Mouse (Mus musculus) G1E (cell line): ENCODE measurements around the gene Sugp2. TPM values are rescaled to one million over a fixed set of nuclear protein-coding genes. Genes with fewer than 3 reads are reported as not detected.
A peak's percentile ranks its signal among the peaks of the same experiment; 100 is the strongest.

Source experiments
- ATAC-seq: 2 replicates; pipeline ENCODE4 v1.8.0; 2016; ENCODE audit warnings: mild to moderate bottlenecking; ENCODE audit not compliant: insufficient number of reproducible peaks, poor library complexity, low FRiP score, severe bottlenecking; ENCODE audit errors: extremely low read depth
- DNase-seq: peaks from one replicate; pipeline ENCODE4 v3.0.0; 2012; ENCODE audit warnings: low spot score
- H3K27me3 ChIP-seq: 2 replicates; pipeline ENCODE4 v1.6.1; 2012; ENCODE audit warnings: mild to moderate bottlenecking, low read length, inconsistent platforms; ENCODE audit not compliant: insufficient read depth
- H3K36me3 ChIP-seq: replicated peaks from 2 replicates; pipeline ENCODE3; 2012; ENCODE audit warnings: mild to moderate bottlenecking, inconsistent platforms
- H3K4me1 ChIP-seq: 2 replicates; pipeline ENCODE4 v1.6.1; 2012; ENCODE audit warnings: low read depth, low read length, inconsistent platforms, mixed read lengths; ENCODE audit not compliant: insufficient read depth
- H3K4me3 ChIP-seq: 2 replicates; pipeline ENCODE4 v1.5.1; 2012; ENCODE audit warnings: low read depth, mild to moderate bottlenecking, inconsistent platforms, low read length, moderate library complexity, mixed read lengths
- H3K9me3 ChIP-seq: replicated peaks from 2 replicates; pipeline ENCODE4 v1.6.1; 2012; ENCODE audit warnings: inconsistent platforms
- CTCF ChIP-seq: IDR thresholded peaks from 2 replicates; pipeline ENCODE4 v1.5.1; 2012; ENCODE audit warnings: low read depth, low read length, inconsistent platforms, mixed read lengths
- GATA1 ChIP-seq: IDR thresholded peaks from 2 replicates; pipeline ENCODE4 v1.6.1; 2012; ENCODE audit warnings: borderline replicate concordance, low read length, inconsistent platforms, mixed read lengths
- GATA2 ChIP-seq: IDR thresholded peaks from 2 replicates; pipeline ENCODE4 v1.6.1; 2012; ENCODE audit warnings: low read depth, low read length, inconsistent platforms, borderline replicate concordance
- POLR2AphosphoS5 ChIP-seq: IDR thresholded peaks from 2 replicates; pipeline ENCODE4 v1.6.1; 2012; ENCODE audit warnings: low read depth, low read length, inconsistent platforms; ENCODE audit not compliant: insufficient replicate concordance
- TAL1 ChIP-seq: conservative IDR thresholded peaks from 2 replicates; pipeline ENCODE4 v1.6.1; 2012; ENCODE audit warnings: low read depth, low read length, inconsistent platforms, mixed read lengths
- polyA plus RNA-seq: library from polyadenylated mRNA; stranded (reverse); fragments of >175 nt; gene quantifications from 2 replicates; pipeline ENCODE4 v1.2.3, GENCODE M21; 2012
- total RNA-seq, 2 experiments: library from RNA; stranded (forward) in 1 of 2; stranded (reverse) in 1 of 2; fragments of 200-1000 nt in 1 of 2; fragments of >200 nt in 1 of 2; fragmentation: Nextera tagmentation in 1 of 2; gene quantifications; 2 replicates each; pipeline ENCODE4 v1.2.3; 2014 to 2017

The Sugp2 gene
- total and polyA plus RNA-seq, 3 experiments, result 26.5 to 32.5 (median 27.8) TPM

- H3K36me3 ChIP-seq, result peaks cover 31% of the 10 kb centered on the region
- ATAC-seq (no peak), DNase-seq (no peak)
- TF ChIP-seq GATA1 (no peak), TAL1 (no peak), CTCF (no peak), GATA2 (no peak), POLR2AphosphoS5 (no peak)
- no peaks in the 10 kb centered on the region for H3K9me3 ChIP-seq
- H3K27me3 ChIP-seq, result peaks cover 42% of the 10 kb centered on the region
- peak within 1 kb of the TSS; percentile 56; the same call in 1 of the 2 replicates for H3K4me3 ChIP-seq
- peaks cover 22% of the 10 kb centered on the region for H3K4me1 ChIP-seq
Measured at GRCm38 (mm10) chr8:70315624-70316510, 81.8 kb downstream of the Sugp2 start, which contains the start of gene Cers1. Cers1 (plus strand) TSS chr8:70315775.

GRCm38 (mm10) chr8:70316511-70317504 is 82.8 kb downstream of the Sugp2 start:
- Histone ChIP-seq H3K4me1 (peaks cover 26% of the 10 kb centered on the region), H3K4me3 (no peak overlapping the region), H3K9me3 (no peaks in the 10 kb centered on the region), H3K27me3 (peaks cover 50% of the 10 kb centered on the region), H3K36me3 (peaks cover 22% of the 10 kb centered on the region)
- DNase-seq, result no peak
- TF ChIP-seq CTCF (no peak), GATA1 (no peak), TAL1 (no peak), POLR2AphosphoS5 (no peak), GATA2 (no peak)
- no peak for ATAC-seq

- no peaks in the 10 kb centered on the region for H3K9me3 ChIP-seq
- H3K4me1 ChIP-seq, result peaks cover 23% of the 10 kb centered on the region
- no peak overlapping the region for H3K4me3 ChIP-seq
- TF ChIP-seq TAL1, result no peak
- ATAC-seq, result no peak
- peaks cover 58% of the 10 kb centered on the region for H3K27me3 ChIP-seq
- DNase-seq, result no peak
- peaks cover 11% of the 10 kb centered on the region for H3K36me3 ChIP-seq
Measured at GRCm38 (mm10) chr8:70317872-70318271, 83.8 kb downstream of the Sugp2 start.

GRCm38 (mm10) chr8:70323716-70324115 is 89.7 kb downstream of the Sugp2 start:
- Histone ChIP-seq H3K4me3 (no peak overlapping the region), H3K9me3 (peaks cover 7% of the 10 kb centered on the region), H3K27me3 (peaks cover 38% of the 10 kb centered on the region), H3K36me3 (no peaks in the 10 kb centered on the region), H3K4me1 (peaks cover 22% of the 10 kb centered on the region)
- DNase-seq, result no peak
- TF ChIP-seq TAL1 (no peak), GATA2 (no peak), POLR2AphosphoS5 (no peak), CTCF (no peak), GATA1 (no peak)
- no peak for ATAC-seq

- ATAC-seq, result 0 out of 2 replicates have a peak, but pooled peaks have one; percentile 15
- Histone ChIP-seq H3K36me3 (peaks cover 31% of the 10 kb centered on the region), H3K4me3 (no peak overlapping the region), H3K4me1 (peaks cover 30% of the 10 kb centered on the region), H3K9me3 (peaks cover 24% of the 10 kb centered on the region), H3K27me3 (peaks cover 17% of the 10 kb centered on the region)
- no peak for DNase-seq
- TF ChIP-seq CTCF (no peak), TAL1 (peak; percentile 49)
Measured at GRCm38 (mm10) chr8:70327512-70327911, 93.5 kb downstream of the Sugp2 start.

- no peak within 1 kb of the TSS; the same call in 1 of the 2 replicates for H3K4me3 ChIP-seq
- DNase-seq (no peak), ATAC-seq (no peak)
- peaks cover 28% of the 10 kb centered on the region for H3K4me1 ChIP-seq
- H3K27me3 ChIP-seq, result peaks cover 5% of the 10 kb centered on the region; the same call in 1 of the 2 replicates
- no peak for TF ChIP-seq POLR2AphosphoS5
- no peak for TF ChIP-seq TAL1
- TF ChIP-seq CTCF, result no peak
- no peak for TF ChIP-seq GATA1
- no peak for TF ChIP-seq GATA2
- H3K9me3 ChIP-seq, result peaks cover 34% of the 10 kb centered on the region
- H3K36me3 ChIP-seq, result peaks cover 49% of the 10 kb centered on the region
Measured at GRCm38 (mm10) chr8:70329124-70329834, 95.3 kb downstream of the Sugp2 start, which contains the start of gene Gdf1. Gdf1 (plus strand) TSS chr8:70329817.
